Mouse (Mus musculus): ENCODE data around the gene Galnt17. TPM values are rescaled to one million over a fixed set of nuclear protein-coding genes. Genes with fewer than 3 reads are reported as not detected.

Gene Galnt17
- polyA plus RNA-seq, 1 experiment from 2014 or later: 7.8 TPM

DNA sequence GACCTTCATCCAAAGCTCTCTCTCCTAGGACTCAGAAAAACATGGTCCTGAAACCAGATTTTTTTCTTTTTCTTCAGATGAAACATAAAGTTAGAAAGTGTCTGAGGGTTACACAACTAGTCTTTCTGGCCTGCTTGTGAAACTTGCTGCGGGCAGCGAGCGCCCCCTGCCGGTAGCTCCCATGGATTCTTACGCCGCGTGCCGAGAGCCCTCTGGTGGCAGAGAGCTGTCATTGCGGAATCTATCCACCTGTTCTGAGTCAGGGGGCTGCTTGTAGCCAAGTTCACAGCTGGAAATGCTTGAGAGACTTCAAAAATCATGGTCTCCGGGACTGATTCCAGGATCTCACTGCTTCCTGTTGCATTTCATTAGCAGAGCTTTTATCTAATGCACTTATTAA lies 454.9 kb downstream of the Galnt17 start:
- Histone ChIP-seq H3K27ac (replicated peaks) (no peak overlapping the region), H3K9ac (no peak overlapping the region), H3K36me3 (no peaks in the 10 kb centered on the region), H3K9me3 (no peaks in the 10 kb centered on the region), H3K27me3 (no peaks in the 10 kb centered on the region), H3K4me3 (no peak overlapping the region), H3K4me2 (no peak overlapping the region), H3K4me1 (replicated peaks) (no peaks in the 10 kb centered on the region)
- peak; percentile 49; the same call in 1 of the 2 replicates for ATAC-seq (ENCODE audit: low FRiP score, low read depth)
- WGBS: 1% methylated on average over 10 of the region's 10 CpGs

DNA sequence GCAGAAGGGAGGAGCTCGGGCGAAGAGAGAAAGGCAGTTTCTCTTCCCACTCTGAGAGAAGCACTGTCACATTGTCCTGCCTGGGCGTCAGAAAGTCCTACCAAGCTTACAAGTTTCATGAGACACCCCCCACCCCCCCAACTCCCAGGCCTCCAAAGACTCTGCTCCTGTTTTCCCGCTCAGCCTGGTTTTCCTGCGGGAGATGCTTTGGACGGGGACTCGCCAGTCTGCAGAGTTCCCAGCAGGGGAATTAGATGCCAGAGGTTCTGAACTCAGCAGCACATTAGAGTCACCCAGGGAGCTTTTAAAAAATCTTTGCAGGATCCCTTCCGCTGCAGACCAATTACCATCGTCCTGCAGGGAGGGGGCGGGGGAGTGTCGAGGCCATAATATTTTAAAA lies 456.1 kb downstream of the Galnt17 start:
- ATAC-seq (ENCODE audit: low FRiP score, low read depth): no peak
- Histone ChIP-seq H3K27me3 (no peaks in the 10 kb centered on the region), H3K27ac (replicated peaks) (no peak overlapping the region), H3K9ac (no peak overlapping the region), H3K4me2 (peak overlapping the region; percentile 36), H3K4me3 (no peak overlapping the region), H3K36me3 (no peaks in the 10 kb centered on the region), H3K9me3 (no peaks in the 10 kb centered on the region), H3K4me1 (replicated peaks) (no peaks in the 10 kb centered on the region)
- 10% methylated on average over 11 of the region's 11 CpGs for WGBS

DNA sequence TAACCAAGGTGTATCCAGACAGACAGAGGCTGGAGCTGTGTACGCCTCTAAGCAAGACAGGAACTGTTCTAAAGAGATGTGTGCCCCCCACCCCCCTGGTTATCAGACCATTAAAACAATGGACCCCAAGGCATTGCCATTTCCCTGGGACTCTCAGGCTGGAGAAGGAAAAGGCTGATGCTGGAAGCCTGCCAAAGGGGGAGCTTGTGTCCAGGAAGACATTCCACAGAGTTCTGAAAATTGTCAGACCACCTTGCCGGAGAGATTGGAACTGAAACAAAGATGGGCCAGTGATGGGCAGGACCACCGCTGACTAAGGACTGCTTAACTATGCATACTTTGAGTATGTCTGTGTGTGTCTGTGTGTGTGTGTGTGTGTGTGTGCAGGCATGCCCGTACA lies 458.7 kb downstream of the Galnt17 start:
- 62% methylated on average over 4 of the region's 4 CpGs for WGBS
- no peaks in the 10 kb centered on the region for H3K9me3 ChIP-seq
- ATAC-seq (ENCODE audit: low FRiP score, low read depth): no peak

DNA sequence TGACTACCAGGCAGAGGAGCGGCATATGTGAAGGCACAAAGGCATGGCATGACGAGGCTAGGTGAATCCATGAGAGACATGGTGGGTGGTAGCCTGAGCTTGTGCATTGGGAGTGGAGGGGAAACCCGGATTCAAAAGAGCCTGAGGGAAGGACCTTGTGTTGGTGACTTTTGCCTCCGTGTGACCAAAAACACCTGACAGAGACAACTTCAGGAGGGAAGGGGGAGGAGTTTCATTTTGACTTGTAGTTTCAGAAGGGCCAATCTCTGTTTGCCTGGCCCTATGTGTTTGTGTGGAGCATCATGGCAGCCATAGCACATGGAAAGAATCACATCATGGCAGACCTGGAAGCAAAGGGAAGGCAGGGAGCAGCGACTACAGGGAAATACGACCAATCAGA lies 459.7 kb downstream of the Galnt17 start:
- 96% methylated on average over 6 of the region's 6 CpGs for WGBS
- H3K36me3 ChIP-seq: no peaks in the 10 kb centered on the region
- no peaks in the 10 kb centered on the region for H3K4me1 ChIP-seq (replicated peaks)
- H3K4me2 ChIP-seq: no peak overlapping the region
- H3K9me3 ChIP-seq: no peaks in the 10 kb centered on the region
- H3K4me3 ChIP-seq: no peak overlapping the region
- no peaks in the 10 kb centered on the region for H3K27me3 ChIP-seq
- no peak overlapping the region for H3K9ac ChIP-seq
- no peak for ATAC-seq (ENCODE audit: low FRiP score, low read depth)
- H3K27ac ChIP-seq (replicated peaks): no peak overlapping the region

More for the DNA sequence above, 458.7 kb downstream of the Galnt17 start:
- Histone ChIP-seq H3K27ac (replicated peaks) (no peak overlapping the region), H3K27me3 (no peaks in the 10 kb centered on the region), H3K4me2 (no peak overlapping the region), H3K4me3 (no peak overlapping the region), H3K36me3 (no peaks in the 10 kb centered on the region), H3K4me1 (replicated peaks) (no peaks in the 10 kb centered on the region), H3K9ac (no peak overlapping the region)

DNA sequence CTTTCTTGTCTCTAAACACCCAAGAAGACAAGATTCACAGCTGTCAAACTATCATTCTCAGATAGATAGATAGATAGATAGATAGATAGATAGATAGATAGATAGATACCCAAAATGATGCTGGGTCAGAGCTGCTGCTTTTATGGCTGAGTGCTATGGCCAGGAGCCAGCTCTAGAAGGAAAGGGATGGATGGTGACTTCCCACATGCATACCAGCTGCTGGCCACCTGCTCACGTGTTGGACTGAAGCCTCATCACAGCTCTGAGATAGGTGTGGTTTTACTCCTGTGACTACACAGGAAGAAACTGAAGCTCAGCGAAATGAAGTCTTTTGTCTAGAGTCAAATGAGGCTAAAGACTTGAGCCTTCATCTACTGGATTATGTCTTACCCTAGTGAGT lies 482.5 kb downstream of the Galnt17 start:
- ATAC-seq (ENCODE audit: low FRiP score, low read depth): no peak
- Histone ChIP-seq H3K27ac (replicated peaks) (no peak overlapping the region), H3K4me2 (no peak overlapping the region), H3K27me3 (no peaks in the 10 kb centered on the region), H3K4me1 (replicated peaks) (no peaks in the 10 kb centered on the region), H3K36me3 (no peaks in the 10 kb centered on the region), H3K4me3 (no peak overlapping the region), H3K9ac (no peak overlapping the region), H3K9me3 (no peaks in the 10 kb centered on the region)
- 89% methylated on average over 2 of the region's 2 CpGs for WGBS
